Mouse (Mus musculus) embryonic facial prominence, embryonic 11.5 days (tissue): ENCODE measurements around the gene Olfr1051. TPM values are rescaled to one million over a fixed set of nuclear protein-coding genes. Genes with fewer than 3 reads are reported as not detected.
"Not testable (repeated sequence)": the region's sequence is repeated elsewhere in the genome, so short reads cannot be mapped to it uniquely, and the experiment has no call there.

Experiments used
- ATAC-seq: fragments of 200-750 bp; cut with Nextera tagmentation; replicated peaks from 2 replicates; pipeline ENCODE4 v1.8.0; 2017; ENCODE audit warnings: low read depth; ENCODE audit not compliant: insufficient number of reproducible peaks, low FRiP score, low TSS enrichment
- DNase-seq: peaks from one replicate; pipeline ENCODE4 v3.0.0-alpha.2; 2015; ENCODE audit warnings: low spot score
- H3K27ac ChIP-seq: fragments of 300-500 bp; sonication (generic); replicated peaks from 2 replicates; pipeline ENCODE4 v1.5.1; 2014; ENCODE audit warnings: mild to moderate bottlenecking, low read depth, low read length, control low read depth
- H3K27me3 ChIP-seq: fragments of 300-500 bp; sonication (generic); 2 replicates; pipeline ENCODE4 v1.6.1; 2014; ENCODE audit warnings: mild to moderate bottlenecking, low read length, moderate library complexity, mixed read lengths; ENCODE audit not compliant: control insufficient read depth, insufficient read depth
- H3K36me3 ChIP-seq: fragments of 300-500 bp; sonication (generic); replicated peaks from 2 replicates; pipeline ENCODE4 v1.6.1; 2014; ENCODE audit warnings: low read depth, mild to moderate bottlenecking, low read length, moderate library complexity, mixed read lengths; ENCODE audit not compliant: control insufficient read depth, insufficient read depth
- H3K4me1 ChIP-seq: fragments of 300-500 bp; sonication (generic); 2 replicates; pipeline ENCODE4 v1.6.1; 2014; ENCODE audit warnings: low read length, mixed read lengths; ENCODE audit not compliant: control insufficient read depth, insufficient read depth
- H3K4me2 ChIP-seq: fragments of 300-500 bp; sonication (generic); 2 replicates; pipeline ENCODE4 v1.6.1; 2014; ENCODE audit warnings: low read depth, mild to moderate bottlenecking, control low read depth, low read length, moderate library complexity
- H3K4me3 ChIP-seq: fragments of 300-500 bp; sonication (generic); 2 replicates; pipeline ENCODE4 v1.5.1; 2014; ENCODE audit warnings: low read depth, low read length, control low read depth
- H3K9ac ChIP-seq: fragments of 300-500 bp; sonication (generic); replicated peaks from 2 replicates; pipeline ENCODE4 v1.6.1; 2014; ENCODE audit warnings: mild to moderate bottlenecking, control low read depth, low read length
- H3K9me3 ChIP-seq: fragments of 300-500 bp; sonication (generic); replicated peaks from 2 replicates; pipeline ENCODE4 v1.6.1; 2016; ENCODE audit warnings: mild to moderate bottlenecking, low read length, inconsistent platforms, mixed read lengths; ENCODE audit not compliant: control insufficient read depth
- WGBS: fragments of 180-500 bp; shearing (Covaris S2); extraction: QIAGEN DNeasy Blood & Tissue Kit; methylation state at CpG from one replicate; pipeline ENCODE4 v1.1.7; 2014; 5-methylcytosine and 5-hydroxymethylcytosine counted together
- polyA plus RNA-seq: library from polyadenylated mRNA; unstranded; fragments of >200 nt; fragmentation: Nextera tagmentation; extraction: Ambion mirVana; gene quantifications from 2 replicates; pipeline ENCODE4 v1.2.1, GENCODE M21; 2014

The Olfr1051 gene
- not detected in 2 replicates for polyA plus RNA-seq

GRCm38 (mm10) chr2:86278988-86279387 lies at the start of gene Olfr1051:
TSS of gene Olfr1051 (minus strand) at chr2:86279088.
- not testable (repeated sequence) for H3K4me3 ChIP-seq, H3K36me3 ChIP-seq

GRCm38 (mm10) chr2:86315184-86315583 lies 36.3 kb upstream of the Olfr1051 start, which contains the start of gene Olfr1053:
TSS of gene Olfr1053 (minus strand) at chr2:86315284.
- WGBS, result 68% methylated on average over 3 of the region's 3 CpGs
- Histone ChIP-seq H3K9ac (no peak within 1 kb of the TSS), H3K4me3 (no peak within 1 kb of the TSS), H3K27me3 (no peaks in the 10 kb centered on the region), H3K27ac (no peak within 1 kb of the TSS), H3K4me2 (no peak within 1 kb of the TSS), H3K36me3 (no peaks in the 10 kb centered on the region), H3K9me3 (no peaks in the 10 kb centered on the region), H3K4me1 (no peaks in the 10 kb centered on the region)
- no peak for DNase-seq
- no peak for ATAC-seq

More at GRCm38 (mm10) chr2:86278988-86279387, at the start of gene Olfr1051:
- not testable (repeated sequence) for H3K9ac ChIP-seq, ATAC-seq, H3K4me1 ChIP-seq, DNase-seq, H3K27me3 ChIP-seq, H3K4me2 ChIP-seq, H3K9me3 ChIP-seq, H3K27ac ChIP-seq

DNA sequence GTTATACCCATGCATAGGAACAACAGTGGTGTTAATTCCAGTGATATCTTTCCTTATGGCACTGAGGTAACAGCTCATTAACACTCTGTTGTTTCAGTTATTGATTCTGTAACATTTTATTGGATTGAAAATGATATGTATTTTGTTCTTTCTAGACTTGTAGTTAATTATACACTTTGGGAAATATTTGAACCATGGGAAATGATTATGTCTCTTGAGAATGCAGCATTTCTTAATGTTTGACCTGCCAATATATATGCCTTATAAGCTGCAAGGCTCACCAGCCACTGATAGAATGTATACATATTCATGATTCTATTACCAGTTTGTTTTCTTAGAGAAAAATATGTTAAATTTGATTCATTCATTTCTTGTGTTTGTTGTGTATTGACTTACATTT lies 13.3 kb upstream of the Olfr1051 start, which contains the start of gene Olfr1052:
Gene Olfr1052 (plus strand): TSS at position 301 of the 400 bp plus-strand sequence.
- Histone ChIP-seq H3K4me2 (no peak within 1 kb of the TSS), H3K9ac (no peak within 1 kb of the TSS), H3K36me3 (no peaks in the 10 kb centered on the region), H3K27me3 (no peaks in the 10 kb centered on the region), H3K4me1 (no peaks in the 10 kb centered on the region), H3K4me3 (no peak within 1 kb of the TSS), H3K9me3 (no peaks in the 10 kb centered on the region), H3K27ac (no peak within 1 kb of the TSS)
- ATAC-seq, result no peak
- DNase-seq, result no peak

GRCm38 (mm10) chr2:86258228-86258627 lies 20.7 kb downstream of the Olfr1051 start, which contains the start of gene Olfr1049:
TSS of gene Olfr1049 (minus strand) at chr2:86258328.
- H3K4me2 ChIP-seq, H3K4me1 ChIP-seq, H3K27me3 ChIP-seq, H3K27ac ChIP-seq, ATAC-seq, DNase-seq, H3K36me3 ChIP-seq, H3K9me3 ChIP-seq, H3K4me3 ChIP-seq, H3K9ac ChIP-seq: not testable (repeated sequence)

- Histone ChIP-seq H3K4me2 (no peak within 1 kb of the TSS), H3K27me3 (no peaks in the 10 kb centered on the region), H3K4me1 (no peaks in the 10 kb centered on the region), H3K9ac (no peak within 1 kb of the TSS), H3K27ac (no peak within 1 kb of the TSS), H3K4me3 (no peak within 1 kb of the TSS), H3K9me3 (no peaks in the 10 kb centered on the region), H3K36me3 (no peaks in the 10 kb centered on the region)
- DNase-seq (no peak), ATAC-seq (no peak)
Measured at GRCm38 (mm10) chr2:86240189-86240588, 38.7 kb downstream of the Olfr1051 start, which contains the start of gene Olfr1048. TSS of gene Olfr1048 (minus strand) at chr2:86240289.

- no peak within 1 kb of the TSS for H3K4me2 ChIP-seq
- ATAC-seq (no peak), DNase-seq (no peak)
- H3K9ac ChIP-seq, result no peak within 1 kb of the TSS
- no peaks in the 10 kb centered on the region for H3K9me3 ChIP-seq
- H3K4me1 ChIP-seq, result no peaks in the 10 kb centered on the region
- no peak within 1 kb of the TSS for H3K4me3 ChIP-seq
- 88% methylated on average over 1 of the region's 1 CpGs for WGBS
- H3K27ac ChIP-seq, result no peak within 1 kb of the TSS
- no peaks in the 10 kb centered on the region for H3K36me3 ChIP-seq
- no peaks in the 10 kb centered on the region for H3K27me3 ChIP-seq
Measured at GRCm38 (mm10) chr2:86231301-86231700, 47.6 kb downstream of the Olfr1051 start, which contains the start of gene Olfr1047. TSS of gene Olfr1047 (minus strand) at chr2:86231401.

Other genes starting within 250 kb of the Olfr1051 start
- gene Olfr1034, start 233.2 kb downstream of the Olfr1051 start, polyA plus RNA-seq, result 0.10 TPM in 1 of 2 replicates, not detected in the other
- not detected in 2 replicates for gene Olfr1036, start 205.1 kb downstream of the Olfr1051 start, polyA plus RNA-seq
- gene Olfr1037, start 191.7 kb downstream of the Olfr1051 start, polyA plus RNA-seq, result not detected in 2 replicates
- not detected in 2 replicates for gene Olfr1039, start 143.2 kb downstream of the Olfr1051 start, polyA plus RNA-seq
- gene Olfr1040, start 132.4 kb downstream of the Olfr1051 start, polyA plus RNA-seq, result not detected in 2 replicates
- gene Olfr1042, start 117.2 kb downstream of the Olfr1051 start, polyA plus RNA-seq, result not detected in 2 replicates
- gene Olfr1043, start 111.6 kb downstream of the Olfr1051 start, polyA plus RNA-seq, result not detected in 2 replicates
- gene Olfr1044, start 101.3 kb downstream of the Olfr1051 start, polyA plus RNA-seq, result not detected in 2 replicates
- gene Olfr52, start 93.4 kb downstream of the Olfr1051 start, polyA plus RNA-seq, result not detected in 2 replicates
- gene Olfr1045, start 76.1 kb downstream of the Olfr1051 start, polyA plus RNA-seq, result not detected in 2 replicates
- not detected in 2 replicates for gene Olfr1046, start 59.8 kb downstream of the Olfr1051 start, polyA plus RNA-seq
- gene Olfr1047, start 47.7 kb downstream of the Olfr1051 start, polyA plus RNA-seq, result not detected in 2 replicates
- gene Olfr1048, start 38.8 kb downstream of the Olfr1051 start, polyA plus RNA-seq, result not detected in 2 replicates
- gene Olfr1049, start 20.8 kb downstream of the Olfr1051 start, polyA plus RNA-seq, result not detected in 2 replicates
- not detected in 2 replicates for gene Olfr1052, start 13.4 kb upstream of the Olfr1051 start, polyA plus RNA-seq
- not detected in 2 replicates for gene Olfr1053, start 36.2 kb upstream of the Olfr1051 start, polyA plus RNA-seq
- gene Olfr1054, start 56.3 kb upstream of the Olfr1051 start, polyA plus RNA-seq, result not detected in 2 replicates
- not detected in 2 replicates for gene Olfr1055, start 71.2 kb upstream of the Olfr1051 start, polyA plus RNA-seq
- gene Olfr1056, start 83.4 kb upstream of the Olfr1051 start, polyA plus RNA-seq, result not detected in 2 replicates
- not detected in 2 replicates for gene Olfr1057, start 99.3 kb upstream of the Olfr1051 start, polyA plus RNA-seq
- gene Olfr1058, start 109.5 kb upstream of the Olfr1051 start, polyA plus RNA-seq, result 0.15 TPM in 1 of 2 replicates, not detected in the other
- not detected in 2 replicates for gene Olfr1061, start 135.0 kb upstream of the Olfr1051 start, polyA plus RNA-seq
- gene Olfr1062, start 147.7 kb upstream of the Olfr1051 start, polyA plus RNA-seq, result not detected in 2 replicates
- gene Olfr1065, start 171.5 kb upstream of the Olfr1051 start, polyA plus RNA-seq, result not detected in 2 replicates
- gene Olfr1066, start 177.2 kb upstream of the Olfr1051 start, polyA plus RNA-seq, result not detected in 2 replicates
- not detected in 2 replicates for gene Olfr228, start 208.3 kb upstream of the Olfr1051 start, polyA plus RNA-seq
- not detected in 2 replicates for gene Olfr1076, start 229.4 kb upstream of the Olfr1051 start, polyA plus RNA-seq